Mouse (Mus musculus) stomach, embryonic 15.5 days (tissue): ENCODE measurements around the gene Slc44a5. TPM values are rescaled to one million over a fixed set of nuclear protein-coding genes. Genes with fewer than 3 reads are reported as not detected.

Experiments
- ATAC-seq: fragments of 200-750 bp; cut with Nextera tagmentation; 2 replicates; pipeline ENCODE4 v1.8.0; 2017; ENCODE audit warnings: low read depth, moderate number of reproducible peaks, moderate TSS enrichment; ENCODE audit not compliant: insufficient read depth, low FRiP score
- H3K27ac ChIP-seq: fragments of 300-500 bp; sonication (generic); 2 replicates; pipeline ENCODE4 v1.5.1; 2015; ENCODE audit warnings: mild to moderate bottlenecking, inconsistent platforms
- H3K27me3 ChIP-seq: fragments of 300-500 bp; sonication (generic); replicated peaks from 2 replicates; pipeline ENCODE4 v1.6.1; 2015; ENCODE audit warnings: inconsistent platforms
- H3K36me3 ChIP-seq: fragments of 300-500 bp; sonication (generic); 2 replicates; pipeline ENCODE4 v1.6.1; 2015; ENCODE audit warnings: inconsistent platforms
- H3K4me1 ChIP-seq: fragments of 300-500 bp; sonication (generic); 2 replicates; pipeline ENCODE4 v1.6.1; 2015; ENCODE audit warnings: inconsistent platforms
- H3K4me2 ChIP-seq: fragments of 300-500 bp; sonication (generic); 2 replicates; pipeline ENCODE4 v1.6.1; 2015; ENCODE audit warnings: mild to moderate bottlenecking, inconsistent platforms
- H3K4me3 ChIP-seq: fragments of 300-500 bp; sonication (generic); replicated peaks from 2 replicates; pipeline ENCODE4 v1.5.1; 2015; ENCODE audit warnings: inconsistent platforms
- H3K9ac ChIP-seq: fragments of 300-500 bp; sonication (generic); 2 replicates; pipeline ENCODE4 v1.6.1; 2015; ENCODE audit warnings: inconsistent platforms
- H3K9me3 ChIP-seq: fragments of 300-500 bp; sonication (generic); 2 replicates; pipeline ENCODE4 v1.6.1; 2016; ENCODE audit warnings: inconsistent platforms
- WGBS: fragments of 180-500 bp; shearing (Covaris S2); methylation state at CpG from one replicate; pipeline ENCODE4 v1.1.7; 2015; 5-methylcytosine and 5-hydroxymethylcytosine counted together
- polyA plus RNA-seq: library from polyadenylated mRNA; unstranded; fragments of >200 nt; fragmentation: Nextera tagmentation; extraction: Ambion mirVana; gene quantifications from 2 replicates; pipeline ENCODE4 v1.2.1, GENCODE M21; 2015

Slc44a5 gene
- polyA plus RNA-seq, 1 experiment from 2014 or later: 0.78 TPM

DNA sequence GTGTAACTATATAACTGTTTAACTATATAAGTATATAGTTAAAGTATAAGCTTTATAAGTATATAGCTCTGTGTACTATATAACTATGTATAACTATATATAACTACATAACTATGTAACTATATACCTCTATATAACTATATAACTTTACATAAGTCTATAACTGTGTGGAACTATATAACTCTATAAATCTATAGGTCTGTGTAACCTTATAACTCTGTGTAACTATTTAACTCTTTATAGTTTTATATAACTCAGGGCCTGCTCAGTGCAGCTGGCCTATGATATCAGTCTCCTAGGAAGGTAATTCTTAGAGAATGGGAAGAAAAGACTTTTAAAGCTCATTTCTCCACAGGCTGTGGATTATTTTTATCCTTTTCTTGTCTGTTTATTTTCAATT, 284.1 kb downstream of the Slc44a5 start:
- no peak for ATAC-seq
- Histone ChIP-seq H3K4me3 (no peak overlapping the region), H3K27me3 (no peaks in the 10 kb centered on the region), H3K9ac (no peak overlapping the region), H3K27ac (no peak overlapping the region), H3K36me3 (no peaks in the 10 kb centered on the region), H3K9me3 (no peaks in the 10 kb centered on the region), H3K4me2 (no peak overlapping the region), H3K4me1 (no peaks in the 10 kb centered on the region)

DNA sequence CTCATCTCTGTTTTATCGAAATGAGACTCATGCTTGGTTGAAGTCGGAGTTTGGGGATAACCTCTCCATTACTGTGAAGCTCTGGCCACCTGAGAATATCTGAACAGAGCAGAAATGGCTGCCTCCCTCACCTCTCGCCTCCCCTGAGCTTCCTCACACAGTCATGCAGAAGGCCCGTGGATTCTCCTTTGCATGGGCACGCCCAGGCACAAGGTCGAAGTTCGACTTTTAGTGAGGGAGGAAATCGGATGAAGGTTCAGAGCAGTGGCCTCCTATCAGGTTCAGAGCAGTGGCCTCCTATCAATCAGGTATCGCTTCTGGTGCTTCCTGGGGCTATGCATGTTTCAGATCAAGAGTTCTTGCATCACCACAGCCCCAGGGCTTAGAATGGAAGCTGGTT, 295.1 kb downstream of the Slc44a5 start:
- no peak overlapping the region for H3K27ac ChIP-seq
- ATAC-seq: no peak
- H3K9me3 ChIP-seq: no peaks in the 10 kb centered on the region
- H3K9ac ChIP-seq: no peak overlapping the region
- no peak overlapping the region for H3K4me3 ChIP-seq
- H3K4me1 ChIP-seq: no peaks in the 10 kb centered on the region
- WGBS: 65% methylated on average over 9 of the region's 9 CpGs
- no peak overlapping the region for H3K4me2 ChIP-seq
- H3K27me3 ChIP-seq: no peaks in the 10 kb centered on the region
- H3K36me3 ChIP-seq: no peaks in the 10 kb centered on the region

DNA sequence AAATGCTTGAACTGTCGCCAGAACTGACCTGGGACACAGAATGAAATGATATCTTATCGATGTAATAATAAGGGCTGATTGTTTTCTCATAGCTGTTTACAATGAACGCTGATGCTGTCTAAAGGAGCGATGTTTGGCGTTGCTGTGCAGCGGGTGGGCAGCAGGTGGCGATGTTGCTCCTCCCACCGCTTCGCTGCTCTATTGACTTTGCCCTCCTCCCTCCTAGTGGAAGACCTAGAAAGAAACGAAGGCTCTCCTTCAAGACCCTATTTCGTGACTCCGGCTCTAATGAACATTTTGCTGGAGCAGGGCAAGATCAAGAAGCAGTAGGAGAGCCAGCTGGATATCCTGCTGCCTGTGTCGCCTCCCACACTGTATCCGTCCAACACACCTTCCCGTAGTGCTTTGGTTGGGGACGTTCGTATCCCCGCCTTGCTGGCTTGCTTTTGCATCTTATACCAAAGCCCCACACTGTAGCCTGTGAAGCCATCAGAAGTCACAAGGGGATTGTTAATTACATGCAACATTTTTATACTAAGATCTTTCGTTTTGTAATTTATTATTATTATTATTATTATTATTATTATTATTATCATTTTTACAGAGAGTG, 296.6 kb downstream of the Slc44a5 start:
- WGBS: 19% methylated on average over 19 of the region's 19 CpGs
- peak overlapping the region; percentile 52 for H3K4me2 ChIP-seq
- no peak overlapping the region for H3K9ac ChIP-seq
- no peaks in the 10 kb centered on the region for H3K4me1 ChIP-seq
- no peak overlapping the region; the same call in 1 of the 2 replicates for H3K4me3 ChIP-seq
- ATAC-seq: no peak; the same call in 1 of the 2 replicates
- no peaks in the 10 kb centered on the region for H3K27me3 ChIP-seq
- no peaks in the 10 kb centered on the region for H3K36me3 ChIP-seq
- no peaks in the 10 kb centered on the region for H3K9me3 ChIP-seq
- H3K27ac ChIP-seq: no peak overlapping the region

DNA sequence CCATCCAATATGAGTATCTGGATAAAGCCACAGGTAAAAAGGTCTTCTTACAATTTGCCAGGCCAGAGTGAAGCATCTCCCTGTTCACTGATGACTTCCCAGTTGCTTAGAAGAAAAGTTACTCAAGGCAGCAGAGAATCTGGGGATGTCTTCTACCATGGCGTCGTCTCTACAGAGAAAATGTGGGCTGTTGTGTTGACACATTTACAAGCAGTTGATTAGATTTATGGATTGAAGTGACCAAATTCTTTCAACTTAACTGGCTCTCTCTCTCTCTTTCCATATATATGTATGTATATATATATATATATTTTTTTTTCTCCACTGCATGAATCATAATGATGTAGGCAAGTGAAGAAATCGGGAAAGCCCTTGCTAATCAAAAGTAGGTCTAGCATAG, 301.4 kb downstream of the Slc44a5 start:
- 78% methylated on average over 3 of the region's 3 CpGs for WGBS
- Histone ChIP-seq H3K4me3 (no peak overlapping the region), H3K9me3 (no peaks in the 10 kb centered on the region), H3K4me1 (no peaks in the 10 kb centered on the region), H3K4me2 (no peak overlapping the region), H3K9ac (no peak overlapping the region), H3K27me3 (no peaks in the 10 kb centered on the region), H3K27ac (no peak overlapping the region), H3K36me3 (no peaks in the 10 kb centered on the region)
- no peak for ATAC-seq

DNA sequence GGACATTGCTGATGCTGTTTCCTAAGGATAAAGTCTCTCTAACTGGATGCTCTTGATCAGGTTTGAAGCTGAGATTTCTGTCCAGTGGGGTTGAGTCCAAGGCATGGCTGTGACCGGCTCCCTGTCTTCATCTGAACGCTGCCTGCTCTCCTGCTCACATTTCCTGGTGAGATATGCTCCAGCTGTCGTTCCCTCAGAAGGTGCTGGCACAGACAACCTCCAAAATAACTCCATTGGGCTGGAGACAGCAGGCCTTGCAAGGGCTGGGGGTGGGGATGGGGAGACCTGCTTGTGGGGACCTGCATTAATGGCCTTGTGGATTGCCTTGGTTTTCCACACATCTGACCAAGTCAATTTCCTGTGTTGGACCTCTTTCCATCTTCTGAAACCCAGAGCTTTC, 311.0 kb downstream of the Slc44a5 start:
- Histone ChIP-seq H3K4me2 (no peak overlapping the region), H3K9me3 (no peaks in the 10 kb centered on the region), H3K36me3 (no peaks in the 10 kb centered on the region), H3K9ac (no peak overlapping the region), H3K4me1 (no peaks in the 10 kb centered on the region), H3K4me3 (no peak overlapping the region), H3K27me3 (no peaks in the 10 kb centered on the region), H3K27ac (no peak overlapping the region)
- ATAC-seq: no peak
- 40% methylated on average over 3 of the region's 3 CpGs for WGBS

DNA sequence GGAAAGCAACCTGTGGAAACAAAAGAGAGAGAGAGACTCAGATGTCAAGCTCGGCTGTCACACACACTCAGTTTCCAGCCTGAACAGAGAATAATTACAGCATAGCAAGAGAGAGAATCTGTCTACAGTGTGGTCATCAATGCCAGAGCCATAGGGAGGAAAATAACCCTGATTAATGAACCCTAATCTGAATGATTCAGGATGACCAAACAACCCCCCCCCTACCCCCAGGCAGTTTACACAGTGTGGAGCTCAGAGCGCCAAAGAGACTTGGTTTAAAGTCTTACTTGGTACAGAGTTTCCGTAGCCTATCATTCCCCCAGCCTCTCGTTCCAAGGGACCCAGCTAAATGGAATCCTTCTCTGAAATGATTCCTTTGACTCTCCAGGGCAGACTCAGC, 312.1 kb downstream of the Slc44a5 start:
- Histone ChIP-seq H3K27me3 (no peaks in the 10 kb centered on the region), H3K9me3 (no peaks in the 10 kb centered on the region), H3K36me3 (no peaks in the 10 kb centered on the region), H3K4me1 (no peaks in the 10 kb centered on the region), H3K27ac (no peak overlapping the region), H3K4me2 (no peak overlapping the region), H3K9ac (no peak overlapping the region), H3K4me3 (no peak overlapping the region)
- no peak for ATAC-seq
- WGBS: 52% methylated on average over 4 of the region's 4 CpGs

DNA sequence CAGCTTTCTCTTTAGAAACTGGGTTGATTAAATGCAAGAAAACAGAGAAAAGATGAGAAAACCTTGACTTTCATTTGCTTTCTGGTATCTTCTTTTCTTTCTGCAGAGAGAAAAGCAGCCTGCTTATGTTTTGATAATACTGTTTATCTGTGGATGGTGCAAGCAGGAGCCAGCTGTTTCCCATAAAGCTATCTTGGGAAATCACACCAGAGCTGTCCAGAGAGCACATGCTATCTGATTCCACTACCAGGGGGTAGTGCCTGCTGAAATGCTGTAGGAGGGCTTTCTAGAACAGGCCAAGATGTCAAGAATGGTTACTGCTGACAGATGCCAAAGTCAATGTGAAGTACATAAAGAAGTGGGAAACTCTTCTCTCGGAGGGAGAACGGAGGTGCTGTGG, 314.0 kb downstream of the Slc44a5 start:
- H3K4me2 ChIP-seq: no peak overlapping the region
- H3K9ac ChIP-seq: no peak overlapping the region
- 70% methylated on average over 2 of the region's 2 CpGs for WGBS
- H3K27me3 ChIP-seq: 0 out of 2 replicates have a peak, but pooled peaks cover under 1% of the 10 kb centered on the region
- no peaks in the 10 kb centered on the region for H3K9me3 ChIP-seq
- H3K27ac ChIP-seq: no peak overlapping the region
- ATAC-seq: no peak
- no peak overlapping the region for H3K4me3 ChIP-seq
- no peaks in the 10 kb centered on the region for H3K4me1 ChIP-seq
- H3K36me3 ChIP-seq: no peaks in the 10 kb centered on the region

DNA sequence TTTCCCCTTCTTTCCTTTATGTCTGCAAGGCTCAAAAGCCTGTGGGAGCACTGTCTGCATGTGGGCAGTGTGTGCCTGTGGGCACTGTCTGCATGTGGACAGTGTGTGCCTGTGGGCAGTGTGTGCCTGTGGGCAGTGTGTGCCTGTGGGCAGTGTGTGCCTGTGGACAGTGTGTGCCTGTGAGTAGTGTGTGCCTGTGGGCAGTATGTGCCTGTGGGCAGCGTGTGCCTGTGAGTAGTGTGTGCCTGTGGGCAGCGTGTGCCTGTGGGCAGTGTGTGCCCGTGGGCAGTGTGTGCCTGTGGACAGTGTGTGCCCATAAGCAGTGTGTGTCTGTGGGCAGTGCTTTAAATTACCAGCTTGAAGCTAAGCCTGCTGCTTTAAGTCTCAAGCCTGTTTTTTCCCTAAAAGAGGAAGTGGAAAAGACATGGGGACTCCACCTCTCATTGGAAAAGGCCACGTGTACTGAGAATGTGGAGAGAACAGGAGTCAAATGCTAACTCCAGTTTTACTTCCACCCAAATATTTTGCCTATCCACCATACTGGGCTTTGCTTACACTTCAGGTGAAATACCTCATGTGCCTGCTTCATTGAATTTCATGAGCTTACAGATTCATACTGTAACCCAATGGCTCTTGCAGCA, 315.3 kb downstream of the Slc44a5 start:
- Histone ChIP-seq H3K27me3 (0 out of 2 replicates have a peak, but pooled peaks cover 3% of the 10 kb centered on the region), H3K9me3 (no peaks in the 10 kb centered on the region), H3K4me1 (no peaks in the 10 kb centered on the region), H3K4me2 (no peak overlapping the region), H3K4me3 (no peak overlapping the region), H3K9ac (no peak overlapping the region), H3K36me3 (no peaks in the 10 kb centered on the region), H3K27ac (no peak overlapping the region)
- WGBS: 79% methylated on average over 4 of the region's 4 CpGs
- no peak for ATAC-seq

DNA sequence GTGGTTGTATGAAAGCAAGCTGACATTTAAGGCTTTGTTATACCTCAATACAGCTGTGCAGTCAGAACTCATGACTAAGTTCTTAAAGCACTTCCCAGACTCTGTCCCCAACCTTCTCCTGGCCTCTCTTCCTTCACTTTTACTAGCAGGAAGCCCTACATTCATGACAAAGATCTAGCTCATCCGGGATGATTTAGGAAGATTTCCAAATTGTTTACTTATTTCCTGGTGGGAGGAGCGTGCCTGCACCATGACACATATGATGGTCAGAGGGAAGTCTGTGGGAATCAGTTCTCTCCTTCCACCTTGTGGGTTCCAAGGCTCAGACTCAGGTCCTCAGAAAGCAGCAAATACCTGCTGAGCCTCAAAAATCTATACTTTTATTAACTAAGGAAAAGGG, 317.1 kb downstream of the Slc44a5 start:
- H3K27ac ChIP-seq: no peak overlapping the region
- H3K4me1 ChIP-seq: no peaks in the 10 kb centered on the region
- no peak overlapping the region for H3K9ac ChIP-seq
- H3K36me3 ChIP-seq: no peaks in the 10 kb centered on the region
- H3K4me2 ChIP-seq: no peak overlapping the region
- no peak overlapping the region for H3K4me3 ChIP-seq
- ATAC-seq: no peak
- WGBS: 40% methylated on average over 2 of the region's 2 CpGs
- no peaks in the 10 kb centered on the region for H3K9me3 ChIP-seq
- 0 out of 2 replicates have a peak, but pooled peaks cover 3% of the 10 kb centered on the region for H3K27me3 ChIP-seq

DNA sequence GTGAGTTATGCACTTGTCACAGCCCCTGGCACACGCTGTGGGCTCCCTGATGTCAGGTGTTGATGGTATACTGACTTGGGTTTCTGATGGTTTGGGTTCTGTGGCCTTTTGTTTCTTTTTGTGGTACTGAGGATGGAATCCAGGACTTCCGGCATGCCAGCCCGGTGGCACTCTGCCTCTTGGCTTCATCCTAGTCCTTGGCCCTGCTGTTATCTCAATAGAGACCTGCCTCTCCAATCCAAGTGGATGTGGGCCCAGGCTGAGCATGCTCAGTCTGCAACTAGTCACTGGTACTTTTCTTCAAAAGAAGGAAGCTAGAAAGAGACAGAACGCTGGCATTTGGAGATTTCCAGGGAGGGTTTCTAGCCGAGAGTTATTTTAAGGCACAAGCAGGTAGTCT, 318.9 kb downstream of the Slc44a5 start:
- H3K4me1 ChIP-seq: no peaks in the 10 kb centered on the region
- no peak for ATAC-seq
- WGBS: 69% methylated on average over 5 of the region's 5 CpGs

DNA sequence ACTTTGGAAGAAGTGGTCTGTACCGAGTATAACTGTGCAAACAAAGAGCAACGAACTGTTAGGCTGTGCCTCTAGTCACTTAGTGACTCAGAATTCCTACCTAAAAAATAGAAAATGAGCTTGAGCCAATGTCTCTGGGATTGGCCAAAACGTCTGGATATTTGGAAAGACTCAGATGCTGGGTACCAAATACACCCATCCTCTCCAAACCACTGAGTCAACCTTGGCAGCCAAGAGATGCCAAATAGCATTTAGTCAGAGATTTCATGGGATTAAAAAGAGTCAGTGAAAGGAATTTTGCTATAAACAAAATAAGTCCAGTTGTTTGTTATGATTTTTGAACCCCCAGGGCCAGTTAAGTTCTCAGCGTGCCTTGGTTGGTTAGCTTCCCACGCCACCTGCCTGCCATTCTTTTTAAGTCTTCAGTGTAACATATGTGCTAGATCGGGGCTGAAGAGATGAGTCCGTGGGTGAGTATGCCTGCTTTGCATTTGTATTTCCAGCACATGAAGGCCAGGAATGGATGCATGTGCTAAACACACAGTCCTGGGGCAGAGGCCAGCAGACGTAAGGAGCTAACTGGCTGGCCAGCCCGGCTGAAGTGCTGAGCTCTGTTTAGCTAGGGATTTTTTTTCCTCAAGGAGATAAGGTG, 320.7 kb downstream of the Slc44a5 start:
- Histone ChIP-seq H3K4me1 (no peaks in the 10 kb centered on the region), H3K27ac (no peak overlapping the region), H3K36me3 (no peaks in the 10 kb centered on the region), H3K4me2 (no peak overlapping the region), H3K9ac (no peak overlapping the region), H3K9me3 (no peaks in the 10 kb centered on the region), H3K27me3 (0 out of 2 replicates have a peak, but pooled peaks cover 3% of the 10 kb centered on the region), H3K4me3 (no peak overlapping the region)
- 58% methylated on average over 9 of the region's 9 CpGs for WGBS
- no peak for ATAC-seq

More for the DNA sequence above, 318.9 kb downstream of the Slc44a5 start:
- Histone ChIP-seq H3K36me3 (no peaks in the 10 kb centered on the region), H3K9me3 (no peaks in the 10 kb centered on the region), H3K27ac (no peak overlapping the region), H3K27me3 (0 out of 2 replicates have a peak, but pooled peaks cover 3% of the 10 kb centered on the region), H3K4me2 (no peak overlapping the region), H3K4me3 (no peak overlapping the region), H3K9ac (no peak overlapping the region)
